Mouse (Mus musculus) liver (tissue): Measurements from ENCODE around the gene Ntn1.

Source experiments
- DNase-seq: peaks from one replicate; pipeline ENCODE4 v3.0.0-alpha.2; 2020; ENCODE audit warnings: mixed read lengths

Ntn1 gene

GRCm38 (mm10) chr11:68171973-68172647 is 228.5 kb downstream of the Ntn1 start:
- no peak for DNase-seq

DNA sequence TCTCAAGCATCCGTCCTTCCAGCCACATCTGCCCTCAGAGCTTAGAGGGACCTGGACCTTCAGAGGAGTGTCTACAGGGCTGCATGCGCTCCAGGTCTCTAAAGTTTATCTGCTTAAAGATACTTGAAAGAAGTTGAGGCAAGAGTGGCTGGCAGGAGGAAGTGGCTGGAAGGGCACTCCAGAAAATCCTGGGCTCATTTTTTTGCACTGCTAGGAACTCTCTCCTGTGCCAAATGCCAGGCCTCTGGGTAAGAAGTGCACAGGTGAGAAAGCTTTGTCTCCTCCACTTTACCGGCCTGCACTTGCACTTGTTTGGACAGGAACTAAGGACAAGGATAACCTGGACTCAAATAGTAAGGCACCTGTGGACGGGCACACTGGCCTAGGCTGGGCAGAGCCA is 232.2 kb downstream of the Ntn1 start:
- DNase-seq: no peak

- no peak for DNase-seq
Observed at GRCm38 (mm10) chr11:68164408-68164807, 236.2 kb downstream of the Ntn1 start.

- no peak for DNase-seq
Observed at GRCm38 (mm10) chr11:68159867-68160266, 240.8 kb downstream of the Ntn1 start.
